Mouse (Mus musculus): ENCODE results near the gene Fam234a. TPM values are rescaled to one million over a fixed set of nuclear protein-coding genes. Genes with fewer than 3 reads are reported as not detected.

Gene Fam234a
- total RNA-seq, 1 experiment, result 22.1 TPM

DNA sequence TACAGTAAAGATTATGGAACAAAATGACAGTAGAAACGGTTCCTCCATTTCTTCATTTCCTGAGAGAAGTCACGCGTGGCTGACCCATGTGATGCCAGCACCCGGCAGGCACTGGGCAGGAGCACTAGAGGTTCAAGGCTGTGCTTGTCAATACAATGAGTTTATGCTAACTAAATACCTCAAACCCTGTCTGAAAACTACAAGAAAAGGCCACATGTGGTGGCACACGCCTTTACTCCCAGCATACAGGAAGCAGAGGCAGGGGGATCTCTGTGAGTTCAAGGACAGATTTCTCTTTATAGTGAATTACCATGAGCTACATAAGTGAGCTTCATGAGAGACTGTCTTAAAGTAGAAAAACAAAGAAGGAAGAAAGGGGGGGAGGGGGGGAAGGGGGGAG lies 12.9 kb downstream of the Fam234a start:
- in situ Hi-C loops (cut with MboI; ENCODE audit: low sequenced_read_pairs in 2 of 2, unreplicated experiment in 2 of 2), result no loop called here
- H3K4me3 ChIP-seq (ENCODE audit: insufficient read depth in 1 of 2, low read depth in 1 of 2, low read length in 2 of 2, poor library complexity in 1 of 2, severe bottlenecking in 1 of 2), result no peak overlapping the region
- H3K27ac ChIP-seq (ENCODE audit: insufficient read depth, low read depth, low read length, poor library complexity, severe bottlenecking), result no peak overlapping the region; the same call in 1 of the 2 replicates
- H3K36me3 ChIP-seq (ENCODE audit: control insufficient read depth, insufficient read depth, low read length, poor library complexity, severe bottlenecking), result no peaks in the 10 kb centered on the region
- H3K9me3 ChIP-seq (ENCODE audit: control insufficient read depth, insufficient read depth, low read depth, low read length), result no peaks in the 10 kb centered on the region
- DNase-seq (ENCODE audit: low read depth, low spot score), result no peak
- no peak for TF ChIP-seq ZNF384 (IDR thresholded peaks at IDR 0.05; ENCODE audit: low read depth, low read length)
- H3K9ac ChIP-seq (ENCODE audit: insufficient read depth, low read depth, low read length, poor library complexity, severe bottlenecking), result no peak overlapping the region
- peaks cover 0 to 3% of the 10 kb centered on the region in 2 experiments; a peak in 1 of 4 replicates for H3K4me1 ChIP-seq (ENCODE audit: control insufficient read depth in 2 of 2, insufficient read depth in 2 of 2, low read length in 2 of 2, poor library complexity in 1 of 2)

DNA sequence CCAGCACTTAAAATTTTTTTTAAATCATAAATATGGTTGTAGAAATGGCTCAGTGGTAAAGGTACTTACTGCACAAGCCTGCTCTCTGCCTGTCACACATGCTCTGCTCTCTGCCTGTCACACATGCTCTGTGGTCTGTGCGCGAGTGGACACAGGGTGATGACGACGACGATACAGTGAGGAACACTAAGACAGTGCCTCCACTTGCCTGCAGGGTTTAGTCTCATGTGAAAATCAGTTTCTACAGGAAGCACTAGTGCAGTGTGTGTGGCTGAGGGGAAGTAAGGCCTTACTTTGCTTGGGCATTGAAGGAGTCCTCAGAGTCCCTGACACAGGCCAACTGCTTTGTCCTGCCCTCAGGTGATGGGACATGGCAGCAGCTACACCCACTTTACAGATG lies 14.3 kb downstream of the Fam234a start:
- Histone ChIP-seq H3K27ac (ENCODE audit: insufficient read depth, low read depth, low read length, poor library complexity, severe bottlenecking) (no peak overlapping the region; the same call in 1 of the 2 replicates), H3K9ac (ENCODE audit: insufficient read depth, low read depth, low read length, poor library complexity, severe bottlenecking) (no peak overlapping the region), H3K4me1 (ENCODE audit: control insufficient read depth in 2 of 2, insufficient read depth in 2 of 2, low read length in 2 of 2, poor library complexity in 1 of 2) (peaks cover 0 to 5% of the 10 kb centered on the region in 2 experiments; a peak in 1 of 4 replicates), H3K4me3 (ENCODE audit: insufficient read depth in 1 of 2, low read depth in 1 of 2, low read length in 2 of 2, poor library complexity in 1 of 2, severe bottlenecking in 1 of 2) (no peak overlapping the region), H3K36me3 (ENCODE audit: control insufficient read depth, insufficient read depth, low read length, poor library complexity, severe bottlenecking) (peaks cover 4% of the 10 kb centered on the region; the same call in 1 of the 2 replicates), H3K9me3 (ENCODE audit: control insufficient read depth, insufficient read depth, low read depth, low read length) (no peaks in the 10 kb centered on the region)
- TF ChIP-seq MAFK (IDR thresholded peaks at IDR 0.05; ENCODE audit: insufficient read depth, low read depth, low read length), result no peak
- no peak for TF ChIP-seq ZC3H11A (IDR thresholded peaks at IDR 0.05; ENCODE audit: borderline replicate concordance, low read depth, low read length)
- no peak for TF ChIP-seq HCFC1 (IDR thresholded peaks at IDR 0.05; ENCODE audit: borderline replicate concordance, insufficient read depth, low read length)
- no peak for TF ChIP-seq ZNF384 (IDR thresholded peaks at IDR 0.05; ENCODE audit: low read depth, low read length)
- TF ChIP-seq CHD2 (IDR thresholded peaks at IDR 0.05; ENCODE audit: low read depth, low read length), result no peak
- in situ Hi-C loops (cut with MboI; ENCODE audit: low sequenced_read_pairs in 2 of 2, unreplicated experiment in 2 of 2), result no loop called here
- no peak for DNase-seq (ENCODE audit: low read depth, low spot score)

DNA sequence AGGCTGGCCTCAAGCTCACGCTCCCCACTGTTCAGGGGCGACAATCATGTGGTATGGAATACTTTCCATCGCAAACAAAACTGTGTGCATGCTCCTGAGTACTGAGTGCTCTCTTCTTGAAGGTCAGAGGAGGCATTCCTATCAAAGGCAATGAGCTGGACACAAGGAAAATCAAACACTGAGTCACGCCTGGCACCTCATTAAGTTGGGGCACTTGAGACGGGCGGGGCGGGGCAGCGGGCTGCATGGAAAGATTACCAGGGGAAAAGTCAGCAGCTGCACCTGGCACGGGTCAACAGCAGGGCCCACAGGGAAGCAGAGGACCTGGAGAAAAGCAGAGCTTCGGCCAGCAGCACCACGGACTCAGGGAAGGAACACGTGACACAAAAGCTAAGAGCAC lies 18.9 kb downstream of the Fam234a start:
- in situ Hi-C loops (cut with MboI; ENCODE audit: low sequenced_read_pairs in 2 of 2, unreplicated experiment in 2 of 2), result no loop called here
- Histone ChIP-seq H3K4me1 (ENCODE audit: control insufficient read depth in 2 of 2, insufficient read depth in 2 of 2, low read length in 2 of 2, poor library complexity in 1 of 2) (0 out of 4 replicates have a peak, but pooled peaks cover 0 to 2% of the 10 kb centered on the region in 2 experiments), H3K27ac (ENCODE audit: insufficient read depth, low read depth, low read length, poor library complexity, severe bottlenecking) (no peak overlapping the region), H3K36me3 (ENCODE audit: control insufficient read depth, insufficient read depth, low read length, poor library complexity, severe bottlenecking) (peaks cover 4% of the 10 kb centered on the region; the same call in 1 of the 2 replicates), H3K9ac (ENCODE audit: insufficient read depth, low read depth, low read length, poor library complexity, severe bottlenecking) (no peak overlapping the region), H3K9me3 (ENCODE audit: control insufficient read depth, insufficient read depth, low read depth, low read length) (no peaks in the 10 kb centered on the region), H3K4me3 (ENCODE audit: insufficient read depth in 1 of 2, low read depth in 1 of 2, low read length in 2 of 2, poor library complexity in 1 of 2, severe bottlenecking in 1 of 2) (no peak overlapping the region)
- no peak for DNase-seq (ENCODE audit: low read depth, low spot score)
- no peak for TF ChIP-seq ZC3H11A (IDR thresholded peaks at IDR 0.05; ENCODE audit: borderline replicate concordance, low read depth, low read length)
- TF ChIP-seq CHD2 (IDR thresholded peaks at IDR 0.05; ENCODE audit: low read depth, low read length), result no peak
- no peak for TF ChIP-seq HCFC1 (IDR thresholded peaks at IDR 0.05; ENCODE audit: borderline replicate concordance, insufficient read depth, low read length)
- no peak for TF ChIP-seq ZNF384 (IDR thresholded peaks at IDR 0.05; ENCODE audit: low read depth, low read length)
- TF ChIP-seq MAFK (IDR thresholded peaks at IDR 0.05; ENCODE audit: insufficient read depth, low read depth, low read length), result no peak

DNA sequence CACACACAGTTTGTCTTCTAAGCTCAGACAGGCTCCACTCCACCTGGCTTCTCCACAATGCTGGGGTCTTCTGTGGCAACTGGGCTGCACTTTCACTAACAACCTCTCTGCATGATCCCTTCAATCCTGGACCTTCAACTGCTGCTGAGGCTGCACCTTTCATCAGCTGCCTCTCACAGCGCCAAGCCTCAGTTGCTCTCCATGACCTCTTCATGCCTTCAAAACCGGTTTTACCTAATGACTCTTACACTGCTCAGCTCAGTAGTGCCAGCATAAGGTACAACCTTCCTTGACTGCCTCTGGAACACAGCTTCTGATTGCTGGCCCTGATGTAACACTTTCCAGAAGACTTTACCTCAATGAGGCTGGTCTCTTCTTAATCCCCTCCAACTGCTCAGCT lies 22.5 kb downstream of the Fam234a start:
- DNase-seq (ENCODE audit: low read depth, low spot score), result no peak
- H3K4me3 ChIP-seq (ENCODE audit: insufficient read depth in 1 of 2, low read depth in 1 of 2, low read length in 2 of 2, poor library complexity in 1 of 2, severe bottlenecking in 1 of 2), result no peak overlapping the region
- in situ Hi-C loops (cut with MboI; ENCODE audit: low sequenced_read_pairs in 2 of 2, unreplicated experiment in 2 of 2), result no loop called here

DNA sequence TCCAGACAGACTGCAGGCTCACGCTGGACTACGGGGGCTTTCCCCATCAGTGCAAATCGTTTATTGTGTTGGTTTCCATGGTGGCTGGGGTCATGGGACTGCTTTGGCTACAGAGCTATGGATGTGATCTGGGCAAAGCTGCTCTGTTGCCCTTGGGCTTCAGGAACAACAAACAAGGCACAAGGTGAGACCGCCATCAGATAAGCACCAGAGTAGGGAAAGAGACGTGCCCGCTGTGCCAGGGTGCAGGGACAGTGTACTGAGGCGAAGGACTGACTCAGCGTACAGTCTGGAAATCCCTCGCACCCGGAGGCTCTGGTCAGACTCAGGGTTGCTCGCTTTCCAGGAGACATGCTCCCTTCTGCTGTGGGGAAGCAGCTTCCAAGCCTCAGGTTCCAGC lies 31.4 kb downstream of the Fam234a start:
- no peak for TF ChIP-seq ZC3H11A (IDR thresholded peaks at IDR 0.05; ENCODE audit: borderline replicate concordance, low read depth, low read length)
- Histone ChIP-seq H3K36me3 (ENCODE audit: control insufficient read depth, insufficient read depth, low read length, poor library complexity, severe bottlenecking) (peaks cover 2% of the 10 kb centered on the region; the same call in 1 of the 2 replicates), H3K4me1 (ENCODE audit: control insufficient read depth in 2 of 2, insufficient read depth in 2 of 2, low read length in 2 of 2, poor library complexity in 1 of 2) (peaks cover 0 to 7% of the 10 kb centered on the region in 2 experiments; a peak in 2 of 4 replicates), H3K9me3 (ENCODE audit: control insufficient read depth, insufficient read depth, low read depth, low read length) (no peaks in the 10 kb centered on the region), H3K9ac (ENCODE audit: insufficient read depth, low read depth, low read length, poor library complexity, severe bottlenecking) (no peak overlapping the region), H3K27ac (ENCODE audit: insufficient read depth, low read depth, low read length, poor library complexity, severe bottlenecking) (no peak overlapping the region), H3K4me3 (ENCODE audit: insufficient read depth in 1 of 2, low read depth in 1 of 2, low read length in 2 of 2, poor library complexity in 1 of 2, severe bottlenecking in 1 of 2) (no peak overlapping the region)
- DNase-seq (ENCODE audit: low read depth, low spot score), result no peak
- in situ Hi-C loops (cut with MboI; ENCODE audit: low sequenced_read_pairs in 2 of 2, unreplicated experiment in 2 of 2), result no loop called here

More for the DNA sequence above, 22.5 kb downstream of the Fam234a start:
- TF ChIP-seq ZNF384 (IDR thresholded peaks at IDR 0.05; ENCODE audit: low read depth, low read length) (no peak), ZC3H11A (IDR thresholded peaks at IDR 0.05; ENCODE audit: borderline replicate concordance, low read depth, low read length) (no peak), MAFK (IDR thresholded peaks at IDR 0.05; ENCODE audit: insufficient read depth, low read depth, low read length) (no peak), CHD2 (IDR thresholded peaks at IDR 0.05; ENCODE audit: low read depth, low read length) (no peak), HCFC1 (IDR thresholded peaks at IDR 0.05; ENCODE audit: borderline replicate concordance, insufficient read depth, low read length) (no peak)
- 0 out of 4 replicates have a peak, but pooled peaks cover 0 to 2% of the 10 kb centered on the region in 2 experiments for H3K4me1 ChIP-seq (ENCODE audit: control insufficient read depth in 2 of 2, insufficient read depth in 2 of 2, low read length in 2 of 2, poor library complexity in 1 of 2)
- no peak overlapping the region for H3K27ac ChIP-seq (ENCODE audit: insufficient read depth, low read depth, low read length, poor library complexity, severe bottlenecking)
- H3K9me3 ChIP-seq (ENCODE audit: control insufficient read depth, insufficient read depth, low read depth, low read length), result no peaks in the 10 kb centered on the region
- peaks cover 4% of the 10 kb centered on the region; the same call in 1 of the 2 replicates for H3K36me3 ChIP-seq (ENCODE audit: control insufficient read depth, insufficient read depth, low read length, poor library complexity, severe bottlenecking)
- H3K9ac ChIP-seq (ENCODE audit: insufficient read depth, low read depth, low read length, poor library complexity, severe bottlenecking), result no peak overlapping the region
